Comparison of ENCODE assay signal across 38 mouse cellular contexts in genomic region chr1:175643496-175644265, GRCm38 (mm10). TPM values are rescaled to one million over a fixed set of nuclear protein-coding genes. Genes with fewer than 3 reads are reported as not detected.
DNase-seq lines count a peak whose midpoint lies in the region; ATAC-seq and TF ChIP-seq lines count a peak whose summit lies in the region.
"Had no signal": no experiment of that assay in that cellular context is flagged by ENCODE, and none has a peak within 500 bp of the region (broad histone marks: within the 10 kb centered on the region; RNA-seq: fewer than 3 reads in every experiment).

No protein-coding gene starts in this region.

- peak; percentile 36; the same call in 1 of the 2 replicates for ATAC-seq in megakaryocyte-erythroid progenitor cell, adult 5-6 weeks (replicated peaks; ENCODE audit: low FRiP score, low TSS enrichment, poor library complexity, severe bottlenecking)
- ATAC-seq in neural tube, embryonic 15.5 days (ENCODE audit: low FRiP score), result no peak
- ATAC-seq: forebrain, embryonic 14.5 days; hindbrain, embryonic 16.5 days; intestine, embryonic 15.5 days; midbrain, embryonic 15.5 days had no signal

- TF ChIP-seq CTCF in bone marrow macrophage, adult 2 months (IDR thresholded peaks at IDR 0.05; ENCODE audit: low read depth, low read length), result no peak
- no peak for TF ChIP-seq CTCF in layer of hippocampus, adult 2 months (conservative IDR thresholded peaks at IDR 0.05)

- DNase-seq in heart, adult 11 months, result peak; percentile 83
- DNase-seq in heart, postnatal 10 days, result no peak
- DNase-seq in A20 (ENCODE audit: low read depth, low spot score), result peak; percentile 86
- DNase-seq in layer of hippocampus, adult 2 months (ENCODE audit: low spot score in 2 of 2), result no peak
- DNase-seq in adrenal gland, postnatal 25 days, result no peak
- DNase-seq: adrenal gland, postnatal 36 days; cerebellum, adult 9-10 months; cerebellum, postnatal 36 days; embryo, embryonic 11 days; gastrocnemius, postnatal 14 days; heart, adult 18-20 months; kidney, adult 2 months; kidney, postnatal 36 days; lung, postnatal 4 days had no signal

- intact Hi-C loops in heart, postnatal 10 days (cut with DNase I), result no loop called here

- H3K4me1 ChIP-seq in bone marrow macrophage, adult 2 months (ENCODE audit: control insufficient read depth, insufficient read depth, low read length), result peaks cover 51% of the 10 kb centered on the region
- no peaks in the 10 kb centered on the region for H3K4me1 ChIP-seq in neural tube, embryonic 15.5 days
- H3K4me1 ChIP-seq: embryonic facial prominence, embryonic 12.5 days; intestine, embryonic 15.5 days; limb, embryonic 13.5 days; lung, embryonic 15.5 days; midbrain, embryonic 15.5 days; neural tube, embryonic 12.5 days had no signal

- no peak overlapping the region for H3K9ac ChIP-seq in neural tube, embryonic 15.5 days (replicated peaks)
- H3K9ac ChIP-seq: embryonic facial prominence, embryonic 12.5 days; intestine, embryonic 15.5 days; limb, embryonic 13.5 days; lung, embryonic 15.5 days; midbrain, embryonic 15.5 days; neural tube, embryonic 12.5 days had no signal

- H3K9me3 ChIP-seq in neural tube, embryonic 15.5 days (replicated peaks), result no peaks in the 10 kb centered on the region
- H3K9me3 ChIP-seq: embryonic facial prominence, embryonic 12.5 days; intestine, embryonic 15.5 days; limb, embryonic 13.5 days; lung, embryonic 15.5 days; midbrain, embryonic 10.5 days; midbrain, embryonic 15.5 days; neural tube, embryonic 12.5 days had no signal

- no peak overlapping the region for H3K4me3 ChIP-seq in bone marrow macrophage, adult 2 months (ENCODE audit: insufficient read depth, low read length)
- no peak overlapping the region for H3K4me3 ChIP-seq in neural tube, embryonic 15.5 days (replicated peaks)
- H3K4me3 ChIP-seq in layer of hippocampus, adult 2 months, result no peak overlapping the region
- H3K4me3 ChIP-seq: embryonic facial prominence, embryonic 12.5 days; intestine, embryonic 15.5 days; limb, embryonic 13.5 days; lung, embryonic 15.5 days; midbrain, embryonic 10.5 days; midbrain, embryonic 15.5 days; myocyte; neural tube, embryonic 12.5 days had no signal

- peak overlapping the region; percentile 25 for H3K27ac ChIP-seq in bone marrow macrophage, adult 2 months (ENCODE audit: insufficient read depth, low read depth, low read length)
- no peak overlapping the region for H3K27ac ChIP-seq in neural tube, embryonic 15.5 days (replicated peaks)
- no peak overlapping the region for H3K27ac ChIP-seq in layer of hippocampus, adult 2 months
- H3K27ac ChIP-seq: embryonic facial prominence, embryonic 12.5 days; intestine, embryonic 15.5 days; limb, embryonic 13.5 days; lung, embryonic 15.5 days; midbrain, embryonic 10.5 days; midbrain, embryonic 15.5 days; neural tube, embryonic 12.5 days had no signal

- H3K27me3 ChIP-seq in neural tube, embryonic 15.5 days (replicated peaks), result no peaks in the 10 kb centered on the region
- H3K27me3 ChIP-seq: embryonic facial prominence, embryonic 12.5 days; intestine, embryonic 15.5 days; limb, embryonic 13.5 days; lung, embryonic 15.5 days; midbrain, embryonic 15.5 days; neural tube, embryonic 12.5 days had no signal

- no peak for TF ChIP-seq POLR2A in bone marrow macrophage, adult 2 months (IDR thresholded peaks at IDR 0.05; ENCODE audit: borderline replicate concordance, low read depth, low read length)

- 79% methylated on average over 5 of the region's 5 CpGs for WGBS in neural tube, embryonic 15.5 days

- H3K4me2 ChIP-seq in neural tube, embryonic 15.5 days, result no peak overlapping the region
- H3K4me2 ChIP-seq: embryonic facial prominence, embryonic 12.5 days; heart, embryonic 11.5 days; intestine, embryonic 15.5 days; limb, embryonic 13.5 days; liver, embryonic 11.5 days; lung, embryonic 15.5 days; midbrain, embryonic 15.5 days; neural tube, embryonic 12.5 days had no signal

- H3K36me3 ChIP-seq in neural tube, embryonic 15.5 days, result no peaks in the 10 kb centered on the region
- H3K36me3 ChIP-seq: embryonic facial prominence, embryonic 12.5 days; intestine, embryonic 15.5 days; limb, embryonic 13.5 days; lung, embryonic 15.5 days; midbrain, embryonic 10.5 days; midbrain, embryonic 15.5 days; neural tube, embryonic 12.5 days had no signal

RNA-seq across cellular contexts. Expression of gene Fh1, which starts 18.2 kb away (rescaled TPM):
- 100 to 1,000 TPM; 509 to 577 TPM for total RNA-seq in heart, postnatal 10 days (2021)
- 185 and 188 TPM in 2 replicates for polyA plus RNA-seq in bone marrow macrophage, adult 2 months (2012; ENCODE audit: insufficient read depth, insufficient read length, missing spikeins)
- total RNA-seq in megakaryocyte-erythroid progenitor cell, adult 5-6 weeks (2014; fragmentation: Nextera tagmentation), result 99.2 and 129 TPM in 2 replicates
- total RNA-seq in megakaryocyte-erythroid progenitor cell, adult 5-6 weeks (2017), result 87.3 and 93.2 TPM in 2 replicates
- 117 and 118 TPM in 2 replicates for polyA plus RNA-seq in neural tube, embryonic 15.5 days (2015; fragmentation: Nextera tagmentation; extraction: Ambion mirVana)
- total RNA-seq in layer of hippocampus, adult 2 months (2021), result 10 to 100 TPM; 73.2 to 73.6 TPM
- 152 and 184 TPM in 2 replicates for total RNA-seq in adrenal gland, postnatal 25 days (2021)

RNA-seq across cellular contexts. Expression of gene Kmo, which starts 23.5 kb away (rescaled TPM):
- total RNA-seq in heart, postnatal 10 days (2021), result under 1 TPM; 0.26 to 0.47 TPM
- 12.3 and 15.5 TPM in 2 replicates for polyA plus RNA-seq in bone marrow macrophage, adult 2 months (2012; ENCODE audit: insufficient read depth, insufficient read length, missing spikeins)
- 0.87 and 1.8 TPM in 2 replicates for total RNA-seq in megakaryocyte-erythroid progenitor cell, adult 5-6 weeks (2014; fragmentation: Nextera tagmentation)
- 0.27 and 0.38 TPM in 2 replicates for total RNA-seq in megakaryocyte-erythroid progenitor cell, adult 5-6 weeks (2017)
- polyA plus RNA-seq in neural tube, embryonic 15.5 days (2015; fragmentation: Nextera tagmentation; extraction: Ambion mirVana), result 0.09 and 0.46 TPM in 2 replicates
- under 1 TPM in 1 of 2 experiments, not detected in 1; 0.15 TPM for total RNA-seq in layer of hippocampus, adult 2 months (2021)
- 0.43 and 1.0 TPM in 2 replicates for total RNA-seq in adrenal gland, postnatal 25 days (2021)
- total RNA-seq: layer of hippocampus, postnatal 25 days had no signal
- polyA plus RNA-seq: forebrain, embryonic 14.5 days; myocyte had no signal

RNA-seq across cellular contexts. Expression of gene Opn3, which starts 48.9 kb away (rescaled TPM):
- 1 to 10 TPM; 7.0 to 7.7 TPM for total RNA-seq in heart, postnatal 10 days (2021)
- polyA plus RNA-seq in bone marrow macrophage, adult 2 months (2012; ENCODE audit: insufficient read depth, insufficient read length, missing spikeins), result 5.7 and 7.6 TPM in 2 replicates
- total RNA-seq in megakaryocyte-erythroid progenitor cell, adult 5-6 weeks (2014; fragmentation: Nextera tagmentation), result 0.72 TPM in 1 of 2 replicates, not detected in the other
- 0.23 and 1.1 TPM in 2 replicates for total RNA-seq in megakaryocyte-erythroid progenitor cell, adult 5-6 weeks (2017)
- polyA plus RNA-seq in neural tube, embryonic 15.5 days (2015; fragmentation: Nextera tagmentation; extraction: Ambion mirVana), result 7.8 and 8.4 TPM in 2 replicates
- 1 to 10 TPM; 1.0 to 1.7 TPM for total RNA-seq in layer of hippocampus, adult 2 months (2021)
- 7.2 and 10.4 TPM in 2 replicates for total RNA-seq in adrenal gland, postnatal 25 days (2021)

RNA-seq across cellular contexts. Expression of gene Chml, which starts 49.0 kb away (rescaled TPM):
- total RNA-seq in heart, postnatal 10 days (2021), result 10 to 100 TPM; 12.5 to 13.4 TPM
- 9.4 and 9.6 TPM in 2 replicates for polyA plus RNA-seq in bone marrow macrophage, adult 2 months (2012; ENCODE audit: insufficient read depth, insufficient read length, missing spikeins)
- total RNA-seq in megakaryocyte-erythroid progenitor cell, adult 5-6 weeks (2014; fragmentation: Nextera tagmentation), result 7.0 and 12.6 TPM in 2 replicates
- total RNA-seq in megakaryocyte-erythroid progenitor cell, adult 5-6 weeks (2017), result 12.5 and 15.8 TPM in 2 replicates
- 2.6 and 3.1 TPM in 2 replicates for polyA plus RNA-seq in neural tube, embryonic 15.5 days (2015; fragmentation: Nextera tagmentation; extraction: Ambion mirVana)
- total RNA-seq in layer of hippocampus, adult 2 months (2021), result 1 to 10 TPM; 4.3 TPM
- 9.1 and 10.3 TPM in 2 replicates for total RNA-seq in adrenal gland, postnatal 25 days (2021)

RNA-seq across cellular contexts. Expression of gene Wdr64, which starts 54.7 kb away (rescaled TPM):
- not detected for total RNA-seq in heart, postnatal 10 days (2021)
- polyA plus RNA-seq in bone marrow macrophage, adult 2 months (2012; ENCODE audit: insufficient read depth, insufficient read length, missing spikeins), result not detected in 2 replicates
- not detected in 2 replicates for total RNA-seq in megakaryocyte-erythroid progenitor cell, adult 5-6 weeks (2014; fragmentation: Nextera tagmentation)
- not detected in 2 replicates for total RNA-seq in megakaryocyte-erythroid progenitor cell, adult 5-6 weeks (2017)
- polyA plus RNA-seq in neural tube, embryonic 15.5 days (2015; fragmentation: Nextera tagmentation; extraction: Ambion mirVana), result not detected in 2 replicates
- not detected for total RNA-seq in layer of hippocampus, adult 2 months (2021)
- total RNA-seq in adrenal gland, postnatal 25 days (2021), result not detected in 2 replicates
- total RNA-seq: adrenal gland, adult 18-20 months; adrenal gland, postnatal 36 days; gastrocnemius, postnatal 14 days; heart, adult 18-20 months; layer of hippocampus, adult 8-10 months; layer of hippocampus, postnatal 25 days; left cerebral cortex, adult 8-10 months; left cerebral cortex, postnatal 36 days had no signal
- polyA plus RNA-seq: embryonic facial prominence, embryonic 12.5 days; forebrain, embryonic 14.5 days; heart, embryonic 11.5 days; heart, embryonic 16.5 days; hindbrain, embryonic 16.5 days; intestine, embryonic 15.5 days; kidney, embryonic 16.5 days; limb, embryonic 13.5 days; liver, embryonic 11.5 days; liver, embryonic 16.5 days; lung, embryonic 15.5 days; midbrain, embryonic 10.5 days; midbrain, embryonic 15.5 days; myocyte; neural tube, embryonic 12.5 days; stomach, embryonic 16.5 days had no signal

Comparison
In these comparisons a context has a peak if more than half of its experiments do, and no peak if none do; other contexts are left out.
1. DNase-seq: peak in heart, adult 11 months (single experiment) and A20 (single experiment); none in heart, postnatal 10 days (0 of 2), layer of hippocampus, adult 2 months (0 of 2) and adrenal gland, postnatal 25 days (single experiment).